Mouse (Mus musculus): ENCODE measurements at regions not wholly inside any gene's neighbourhood (a gene's known extent, or its start where the extent isn't known, plus 50 kb on each side); places are given as distances from the start of the nearest gene placed in this dataset.

GRCm38 (mm10) chr10:125693505-125693904, 272.5 kb upstream of the Lrig3 start:
- TF ChIP-seq CTCF (IDR thresholded peaks at IDR 0.05; ENCODE audit: insufficient read depth, low read length), result no peak
- H3K4me1 ChIP-seq (ENCODE audit: control insufficient read depth, insufficient read depth, low read length), result no peaks in the 10 kb centered on the region
- 66% methylated on average over 7 of the region's 7 CpGs for WGBS
- H3K4me3 ChIP-seq (replicated peaks; ENCODE audit: extremely low read depth, low read depth, low read length), result no peak overlapping the region
- no peak for DNase-seq

GRCm38 (mm10) chr10:125696159-125696558, 269.8 kb upstream of the Lrig3 start:
- H3K4me1 ChIP-seq (ENCODE audit: control insufficient read depth, insufficient read depth, low read length), result no peaks in the 10 kb centered on the region
- DNase-seq, result no peak
- TF ChIP-seq POLR2A (IDR thresholded peaks at IDR 0.05; ENCODE audit: borderline replicate concordance, extremely low read depth, low read depth, low read length) (no peak), CTCF (IDR thresholded peaks at IDR 0.05; ENCODE audit: insufficient read depth, low read length) (no peak)
- 93% methylated on average over 5 of the region's 5 CpGs for WGBS
- H3K4me3 ChIP-seq (replicated peaks; ENCODE audit: extremely low read depth, low read depth, low read length), result no peak overlapping the region

GRCm38 (mm10) chr10:125725077-125725680, 240.8 kb upstream of the Lrig3 start:
- TF ChIP-seq POLR2A (IDR thresholded peaks at IDR 0.05; ENCODE audit: borderline replicate concordance, extremely low read depth, low read depth, low read length) (no peak), CTCF (IDR thresholded peaks at IDR 0.05; ENCODE audit: insufficient read depth, low read length) (peak; percentile 70)
- 27% methylated on average over 18 of the region's 18 CpGs for WGBS
- H3K4me1 ChIP-seq (ENCODE audit: control insufficient read depth, insufficient read depth, low read length), result peaks cover 7% of the 10 kb centered on the region
- H3K4me3 ChIP-seq (replicated peaks; ENCODE audit: extremely low read depth, low read depth, low read length), result no peak overlapping the region
- DNase-seq, result peak; percentile 38

- WGBS, result 29% methylated on average over 7 of the region's 7 CpGs
- peak; percentile 40 for DNase-seq
Observed at GRCm38 (mm10) chr10:125725681-125726139, 240.3 kb upstream of the Lrig3 start.

GRCm38 (mm10) chr10:125726546-125726945, 239.4 kb upstream of the Lrig3 start:
- TF ChIP-seq POLR2A (IDR thresholded peaks at IDR 0.05; ENCODE audit: borderline replicate concordance, extremely low read depth, low read depth, low read length), result no peak
- no peak for TF ChIP-seq CTCF (IDR thresholded peaks at IDR 0.05; ENCODE audit: insufficient read depth, low read length)
- WGBS, result 33% methylated on average over 8 of the region's 8 CpGs
- Histone ChIP-seq H3K4me1 (ENCODE audit: control insufficient read depth, insufficient read depth, low read length) (peaks cover 7% of the 10 kb centered on the region), H3K4me3 (replicated peaks; ENCODE audit: extremely low read depth, low read depth, low read length) (no peak overlapping the region)
- DNase-seq, result peak; percentile 6

More at GRCm38 (mm10) chr10:125725681-125726139, 240.3 kb upstream of the Lrig3 start:
- Histone ChIP-seq H3K4me3 (replicated peaks; ENCODE audit: extremely low read depth, low read depth, low read length) (no peak overlapping the region), H3K4me1 (ENCODE audit: control insufficient read depth, insufficient read depth, low read length) (peaks cover 7% of the 10 kb centered on the region)
- TF ChIP-seq POLR2A (IDR thresholded peaks at IDR 0.05; ENCODE audit: borderline replicate concordance, extremely low read depth, low read depth, low read length) (no peak), CTCF (IDR thresholded peaks at IDR 0.05; ENCODE audit: insufficient read depth, low read length) (no peak)

GRCm38 (mm10) chr10:125735744-125736494, 230.0 kb upstream of the Lrig3 start:
- Histone ChIP-seq H3K4me1 (ENCODE audit: control insufficient read depth, insufficient read depth, low read length) (no peaks in the 10 kb centered on the region), H3K4me3 (replicated peaks; ENCODE audit: extremely low read depth, low read depth, low read length) (no peak overlapping the region)
- DNase-seq, result no peak
- WGBS, result 86% methylated on average over 4 of the region's 4 CpGs
- no peak for TF ChIP-seq POLR2A (IDR thresholded peaks at IDR 0.05; ENCODE audit: borderline replicate concordance, extremely low read depth, low read depth, low read length)
- TF ChIP-seq CTCF (IDR thresholded peaks at IDR 0.05; ENCODE audit: insufficient read depth, low read length), result no peak

GRCm38 (mm10) chr10:125743181-125743580, 222.8 kb upstream of the Lrig3 start:
- H3K4me3 ChIP-seq (replicated peaks; ENCODE audit: extremely low read depth, low read depth, low read length), result no peak overlapping the region
- H3K4me1 ChIP-seq (ENCODE audit: control insufficient read depth, insufficient read depth, low read length), result no peaks in the 10 kb centered on the region
- TF ChIP-seq POLR2A (IDR thresholded peaks at IDR 0.05; ENCODE audit: borderline replicate concordance, extremely low read depth, low read depth, low read length), result no peak
- no peak for TF ChIP-seq CTCF (IDR thresholded peaks at IDR 0.05; ENCODE audit: insufficient read depth, low read length)
- no peak for DNase-seq
- WGBS, result 54% methylated on average over 6 of the region's 6 CpGs

- no peak for DNase-seq
- Histone ChIP-seq H3K4me1 (ENCODE audit: control insufficient read depth, insufficient read depth, low read length) (no peaks in the 10 kb centered on the region), H3K4me3 (replicated peaks; ENCODE audit: extremely low read depth, low read depth, low read length) (no peak overlapping the region)
- no peak for TF ChIP-seq CTCF (IDR thresholded peaks at IDR 0.05; ENCODE audit: insufficient read depth, low read length)
- no peak for TF ChIP-seq POLR2A (IDR thresholded peaks at IDR 0.05; ENCODE audit: borderline replicate concordance, extremely low read depth, low read depth, low read length)
- 64% methylated on average over 6 of the region's 6 CpGs for WGBS
Observed at GRCm38 (mm10) chr10:125749031-125749585, 216.9 kb upstream of the Lrig3 start.

- Histone ChIP-seq H3K4me1 (ENCODE audit: control insufficient read depth, insufficient read depth, low read length) (no peaks in the 10 kb centered on the region), H3K4me3 (replicated peaks; ENCODE audit: extremely low read depth, low read depth, low read length) (no peak overlapping the region)
- TF ChIP-seq POLR2A (IDR thresholded peaks at IDR 0.05; ENCODE audit: borderline replicate concordance, extremely low read depth, low read depth, low read length) (no peak), CTCF (IDR thresholded peaks at IDR 0.05; ENCODE audit: insufficient read depth, low read length) (no peak)
- no peak for DNase-seq
- 74% methylated on average over 10 of the region's 10 CpGs for WGBS
Observed at GRCm38 (mm10) chr10:125752506-125753218, 213.3 kb upstream of the Lrig3 start.

All from lung, adult 2 months (tissue).